Mouse (Mus musculus) myocyte (in vitro differentiated cells): ENCODE measurements at regions not wholly inside any gene's neighbourhood (a gene's known extent, or its start where the extent isn't known, plus 50 kb on each side); places are given as distances from the start of the nearest gene placed in this dataset.

Experiments used
- H3K27me3 ChIP-seq: one replicate; pipeline ENCODE4 v1.6.1; 2011; ENCODE audit not compliant: control insufficient read depth, insufficient read depth, insufficient read length
- H3K36me3 ChIP-seq: one replicate; pipeline ENCODE4 v1.6.1; 2011; ENCODE audit not compliant: control insufficient read depth, insufficient read depth
- H3K4me2 ChIP-seq: one replicate; pipeline ENCODE4 v1.6.1; 2011; ENCODE audit warnings: low read depth, control low read depth
- H3K4me3 ChIP-seq: one replicate; pipeline ENCODE4 v1.5.1; 2011; ENCODE audit warnings: mild to moderate bottlenecking, control low read depth, moderate library complexity
- H3K79me2 ChIP-seq: one replicate; pipeline ENCODE4 v1.6.1; 2011; ENCODE audit not compliant: control insufficient read depth, insufficient read depth
- H3ac ChIP-seq: one replicate; pipeline ENCODE4 v1.6.1; 2011; ENCODE audit not compliant: control insufficient read depth, insufficient read length
- CEBPB ChIP-seq: IDR thresholded peaks from 2 replicates; pipeline ENCODE4 v1.6.1; 2011; ENCODE audit warnings: mild to moderate bottlenecking, moderate library complexity; ENCODE audit not compliant: poor library complexity, insufficient read depth, severe bottlenecking
- E2F4 ChIP-seq: IDR thresholded peaks from one replicate; pipeline ENCODE4 v1.6.1; 2011; ENCODE audit warnings: mild to moderate bottlenecking, control low read depth, moderate library complexity; ENCODE audit not compliant: insufficient read depth
- MAX ChIP-seq: IDR thresholded peaks from one replicate; pipeline ENCODE4 v1.6.1; 2011; ENCODE audit warnings: low read depth, mild to moderate bottlenecking, control low read depth
- MYOD1 ChIP-seq, 3 experiments: IDR thresholded peaks; one replicate each; pipeline ENCODE4 v1.6.1; 2011; ENCODE audit warnings: control low read depth in 2 of 3, low read depth in 2 of 3, mild to moderate bottlenecking in 2 of 3, moderate library complexity in 1 of 3; ENCODE audit not compliant: insufficient read length in 2 of 3, control insufficient read depth in 1 of 3
- MYOG ChIP-seq, 3 experiments: IDR thresholded peaks; one replicate each; pipeline ENCODE4 v1.6.1; 2011; ENCODE audit warnings: control low read depth in 2 of 3, low read depth in 2 of 3, mild to moderate bottlenecking in 2 of 3; ENCODE audit not compliant: insufficient read length in 2 of 3, control insufficient read depth in 1 of 3, insufficient read depth in 1 of 3
- POLR2A ChIP-seq: IDR thresholded peaks from one replicate; pipeline ENCODE4 v1.6.1; 2011; ENCODE audit warnings: low read depth, mild to moderate bottlenecking, control low read depth, moderate library complexity; ENCODE audit not compliant: insufficient read length
- POLR2AphosphoS2 ChIP-seq: IDR thresholded peaks from one replicate; pipeline ENCODE4 v1.6.1; 2011; ENCODE audit warnings: low read depth, control low read depth; ENCODE audit not compliant: insufficient read length
- REST ChIP-seq: IDR thresholded peaks from one replicate; pipeline ENCODE4 v1.6.1; 2011; ENCODE audit warnings: mild to moderate bottlenecking, control low read depth, moderate library complexity; ENCODE audit not compliant: insufficient read depth, insufficient read length
- SRF ChIP-seq: IDR thresholded peaks from one replicate; pipeline ENCODE4 v1.6.1; 2011; ENCODE audit warnings: low read depth; ENCODE audit not compliant: control insufficient read depth, insufficient read length
- TCF12 ChIP-seq: IDR thresholded peaks from one replicate; pipeline ENCODE4 v1.6.1; 2011; ENCODE audit warnings: mild to moderate bottlenecking, control low read depth; ENCODE audit not compliant: poor library complexity, insufficient read depth, severe bottlenecking
- TCF3 ChIP-seq: IDR thresholded peaks from one replicate; pipeline ENCODE4 v1.6.1; 2011; ENCODE audit warnings: low read depth, control low read depth; ENCODE audit not compliant: insufficient read length
- USF1 ChIP-seq: IDR thresholded peaks from one replicate; pipeline ENCODE4 v1.6.1; 2011; ENCODE audit warnings: low read depth, mild to moderate bottlenecking, control low read depth, moderate library complexity

- H3K4me3 ChIP-seq, result no peak overlapping the region
- H3K4me2 ChIP-seq, result no peak overlapping the region
- H3K79me2 ChIP-seq, result no peaks in the 10 kb centered on the region
- H3K36me3 ChIP-seq, result no peaks in the 10 kb centered on the region
- no peaks in the 10 kb centered on the region for H3K27me3 ChIP-seq
- TF ChIP-seq REST, result no peak
- peak in 1 of 3 experiments; percentile 43 for TF ChIP-seq MYOG (IDR thresholded peaks at IDR 0.05; ENCODE audit: control insufficient read depth in 1 of 3, insufficient read depth in 1 of 3, insufficient read length in 2 of 3, low read depth in 2 of 3)
- TF ChIP-seq MYOD1 (IDR thresholded peaks at IDR 0.05; ENCODE audit: control insufficient read depth in 1 of 3, insufficient read length in 2 of 3, low read depth in 2 of 3), result peak in 1 of 3 experiments; percentile 49
- no peak overlapping the region for H3ac ChIP-seq
Observed at GRCm38 (mm10) chr2:167878255-167878865, 53.5 kb upstream of the Ptpn1 start.

GRCm38 (mm10) chr2:167877254-167877870, 54.5 kb upstream of the Ptpn1 start:
- TF ChIP-seq MAX (no peak), TCF12 (no peak)
- no peaks in the 10 kb centered on the region for H3K36me3 ChIP-seq
- peak overlapping the region; percentile 48 for H3K4me2 ChIP-seq

DNA sequence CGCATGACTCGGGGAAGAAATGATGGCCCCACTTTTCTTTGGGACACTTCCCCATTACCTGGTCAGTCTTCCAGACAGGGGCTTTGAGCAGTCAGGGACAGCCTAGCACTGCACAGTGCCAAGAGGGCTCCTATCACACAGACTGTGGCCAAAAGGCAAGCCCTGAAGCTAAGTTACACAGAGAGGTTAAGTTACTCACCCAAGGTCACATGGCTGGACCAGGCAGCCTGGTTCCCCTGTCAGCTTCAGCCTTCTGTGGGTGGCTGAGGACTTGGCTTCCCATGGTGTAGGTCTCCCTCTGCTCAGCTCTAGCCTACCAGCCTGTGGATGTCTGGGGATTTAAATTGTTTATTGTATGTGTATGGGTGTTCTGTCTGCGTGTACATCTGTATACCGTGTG, 59.4 kb upstream of the Ptpn1 start:
- Histone ChIP-seq H3K4me2 (no peak overlapping the region), H3K36me3 (no peaks in the 10 kb centered on the region), H3ac (no peak overlapping the region), H3K79me2 (no peaks in the 10 kb centered on the region), H3K27me3 (no peaks in the 10 kb centered on the region), H3K4me3 (no peak overlapping the region)
- TF ChIP-seq USF1, result peak; percentile 9
- no peak for TF ChIP-seq TCF3

More at GRCm38 (mm10) chr2:167877254-167877870, 54.5 kb upstream of the Ptpn1 start:
- no peak overlapping the region for H3K4me3 ChIP-seq
- H3ac ChIP-seq, result no peak overlapping the region
- H3K79me2 ChIP-seq, result no peaks in the 10 kb centered on the region
- no peaks in the 10 kb centered on the region for H3K27me3 ChIP-seq

- no peak overlapping the region for H3K4me3 ChIP-seq
- no peak overlapping the region for H3K4me2 ChIP-seq
- no peak overlapping the region for H3ac ChIP-seq
- H3K79me2 ChIP-seq, result no peaks in the 10 kb centered on the region
- H3K36me3 ChIP-seq, result no peaks in the 10 kb centered on the region
- no peak for TF ChIP-seq REST
- no peak for TF ChIP-seq CEBPB
- no peak for TF ChIP-seq E2F4
- no peak for TF ChIP-seq POLR2AphosphoS2
- TF ChIP-seq MYOD1 (IDR thresholded peaks at IDR 0.05; ENCODE audit: control insufficient read depth in 1 of 3, insufficient read length in 2 of 3, low read depth in 2 of 3), result no peak
- TF ChIP-seq USF1, result no peak
- TF ChIP-seq MYOG (IDR thresholded peaks at IDR 0.05; ENCODE audit: control insufficient read depth in 1 of 3, insufficient read depth in 1 of 3, insufficient read length in 2 of 3, low read depth in 2 of 3), result no peak
- no peak for TF ChIP-seq TCF12
- TF ChIP-seq POLR2A, result no peak
- no peak for TF ChIP-seq MAX
- TF ChIP-seq SRF, result no peak
- no peak for TF ChIP-seq TCF3
- H3K27me3 ChIP-seq, result no peaks in the 10 kb centered on the region
Observed at GRCm38 (mm10) chr2:167870153-167870552, 61.7 kb upstream of the Ptpn1 start.

DNA sequence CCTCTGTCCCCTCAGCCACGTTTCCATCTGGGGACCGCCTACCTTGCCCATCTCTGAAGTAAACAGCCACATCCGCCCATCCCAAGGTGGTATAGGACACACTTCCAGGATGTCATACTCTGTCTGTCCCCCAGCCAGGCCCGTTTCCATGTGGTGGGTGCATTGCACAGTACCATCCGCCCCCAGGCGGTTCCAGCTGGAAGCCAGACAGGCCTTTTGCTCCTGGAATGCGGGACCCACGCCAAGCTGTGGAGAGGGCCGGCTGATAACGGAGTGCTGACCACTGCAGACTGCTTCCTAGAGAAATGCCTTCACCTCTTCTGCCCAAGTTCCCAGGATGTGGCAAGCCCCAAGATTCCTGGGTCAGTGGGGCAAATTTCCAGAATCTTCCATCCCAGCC, 65.1 kb upstream of the Ptpn1 start:
- no peaks in the 10 kb centered on the region for H3K79me2 ChIP-seq
- H3ac ChIP-seq, result no peak overlapping the region
- no peaks in the 10 kb centered on the region for H3K27me3 ChIP-seq
- H3K4me2 ChIP-seq, result peak overlapping the region; percentile 63
- H3K4me3 ChIP-seq, result no peak overlapping the region
- no peaks in the 10 kb centered on the region for H3K36me3 ChIP-seq
- no peak for TF ChIP-seq E2F4
- no peak for TF ChIP-seq MAX
- TF ChIP-seq TCF3, result no peak
- TF ChIP-seq SRF, result no peak
- no peak for TF ChIP-seq REST
- no peak for TF ChIP-seq POLR2A
- TF ChIP-seq MYOD1 (IDR thresholded peaks at IDR 0.05; ENCODE audit: control insufficient read depth in 1 of 3, insufficient read length in 2 of 3, low read depth in 2 of 3), result peak in 1 of 3 experiments; percentile 48
- TF ChIP-seq POLR2AphosphoS2, result no peak
- TF ChIP-seq TCF12, result no peak
- peak in 1 of 3 experiments; percentile 69 for TF ChIP-seq MYOG (IDR thresholded peaks at IDR 0.05; ENCODE audit: control insufficient read depth in 1 of 3, insufficient read depth in 1 of 3, insufficient read length in 2 of 3, low read depth in 2 of 3)
- TF ChIP-seq CEBPB, result no peak
- no peak for TF ChIP-seq USF1
